Mouse (Mus musculus) stomach, embryonic 15.5 days (tissue): ENCODE results near the gene Olfr58. TPM values are rescaled to one million over a fixed set of nuclear protein-coding genes. Genes with fewer than 3 reads are reported as not detected.
"Not testable (repeated sequence)": the region's sequence is repeated elsewhere in the genome, so short reads cannot be mapped to it uniquely, and the experiment has no call there.

Source experiments
- ATAC-seq: fragments of 200-750 bp; cut with Nextera tagmentation; 2 replicates; pipeline ENCODE4 v1.8.0; 2017; ENCODE audit warnings: low read depth, moderate number of reproducible peaks, moderate TSS enrichment; ENCODE audit not compliant: insufficient read depth, low FRiP score
- H3K27ac ChIP-seq: fragments of 300-500 bp; sonication (generic); 2 replicates; pipeline ENCODE4 v1.5.1; 2015; ENCODE audit warnings: mild to moderate bottlenecking, inconsistent platforms
- H3K27me3 ChIP-seq: fragments of 300-500 bp; sonication (generic); replicated peaks from 2 replicates; pipeline ENCODE4 v1.6.1; 2015; ENCODE audit warnings: inconsistent platforms
- H3K36me3 ChIP-seq: fragments of 300-500 bp; sonication (generic); 2 replicates; pipeline ENCODE4 v1.6.1; 2015; ENCODE audit warnings: inconsistent platforms
- H3K4me1 ChIP-seq: fragments of 300-500 bp; sonication (generic); 2 replicates; pipeline ENCODE4 v1.6.1; 2015; ENCODE audit warnings: inconsistent platforms
- H3K4me2 ChIP-seq: fragments of 300-500 bp; sonication (generic); 2 replicates; pipeline ENCODE4 v1.6.1; 2015; ENCODE audit warnings: mild to moderate bottlenecking, inconsistent platforms
- H3K4me3 ChIP-seq: fragments of 300-500 bp; sonication (generic); replicated peaks from 2 replicates; pipeline ENCODE4 v1.5.1; 2015; ENCODE audit warnings: inconsistent platforms
- H3K9ac ChIP-seq: fragments of 300-500 bp; sonication (generic); 2 replicates; pipeline ENCODE4 v1.6.1; 2015; ENCODE audit warnings: inconsistent platforms
- H3K9me3 ChIP-seq: fragments of 300-500 bp; sonication (generic); 2 replicates; pipeline ENCODE4 v1.6.1; 2016; ENCODE audit warnings: inconsistent platforms
- WGBS: fragments of 180-500 bp; shearing (Covaris S2); methylation state at CpG from one replicate; pipeline ENCODE4 v1.1.7; 2015; 5-methylcytosine and 5-hydroxymethylcytosine counted together
- polyA plus RNA-seq: library from polyadenylated mRNA; unstranded; fragments of >200 nt; fragmentation: Nextera tagmentation; extraction: Ambion mirVana; gene quantifications from 2 replicates; pipeline ENCODE4 v1.2.1, GENCODE M21; 2015

The Olfr58 gene
- not detected in 2 replicates for polyA plus RNA-seq

GRCm38 (mm10) chr9:19779983-19780382 lies at the start of gene Olfr58:
Gene Olfr58 (plus strand): TSS chr9:19780283.
- Histone ChIP-seq H3K4me2 (no peak within 1 kb of the TSS), H3K36me3 (no peaks in the 10 kb centered on the region), H3K4me1 (no peaks in the 10 kb centered on the region), H3K9ac (no peak within 1 kb of the TSS), H3K9me3 (no peaks in the 10 kb centered on the region), H3K4me3 (no peak within 1 kb of the TSS), H3K27me3 (no peaks in the 10 kb centered on the region), H3K27ac (no peak within 1 kb of the TSS)
- no peak for ATAC-seq

- Histone ChIP-seq H3K27ac (no peak overlapping the region), H3K27me3 (no peaks in the 10 kb centered on the region), H3K4me1 (no peaks in the 10 kb centered on the region), H3K9ac (no peak overlapping the region), H3K4me2 (no peak overlapping the region), H3K9me3 (no peaks in the 10 kb centered on the region; the same call in none of the 2 replicates), H3K4me3 (no peak overlapping the region), H3K36me3 (no peaks in the 10 kb centered on the region)
- ATAC-seq = no peak
- WGBS = 86% methylated on average over 14 of the region's 14 CpGs
These were observed 10.9 kb upstream of the Olfr58 start for GRCm38 (mm10) chr9:19769136-19769535.

GRCm38 (mm10) chr9:19769701-19770100 lies 10.4 kb upstream of the Olfr58 start:
- Histone ChIP-seq H3K4me2 (no peak overlapping the region), H3K27ac (no peak overlapping the region), H3K9ac (no peak overlapping the region), H3K4me3 (no peak overlapping the region), H3K36me3 (no peaks in the 10 kb centered on the region), H3K4me1 (no peaks in the 10 kb centered on the region), H3K27me3 (no peaks in the 10 kb centered on the region), H3K9me3 (no peaks in the 10 kb centered on the region; the same call in none of the 2 replicates)
- 93% methylated on average over 14 of the region's 14 CpGs for WGBS
- no peak for ATAC-seq

- Histone ChIP-seq H3K4me2 (no peak overlapping the region), H3K9ac (no peak overlapping the region), H3K9me3 (no peaks in the 10 kb centered on the region), H3K4me1 (no peaks in the 10 kb centered on the region), H3K27ac (no peak overlapping the region), H3K36me3 (no peaks in the 10 kb centered on the region), H3K4me3 (no peak overlapping the region), H3K27me3 (no peaks in the 10 kb centered on the region)
- 68% methylated on average over 1 of the region's 1 CpGs for WGBS
- ATAC-seq = no peak
These were observed 22.9 kb downstream of the Olfr58 start for GRCm38 (mm10) chr9:19803000-19803399.

GRCm38 (mm10) chr9:19804606-19805005 lies 24.5 kb downstream of the Olfr58 start, which contains the start of gene Olfr859:
Gene Olfr859 (plus strand): TSS chr9:19804906.
- ATAC-seq, H3K4me2 ChIP-seq, H3K36me3 ChIP-seq, H3K9me3 ChIP-seq, H3K27me3 ChIP-seq, H3K27ac ChIP-seq, H3K9ac ChIP-seq, H3K4me3 ChIP-seq, H3K4me1 ChIP-seq: not testable (repeated sequence)
- 73% methylated on average over 1 of the region's 1 CpGs for WGBS

Other genes starting within 250 kb of the Olfr58 start
- gene Olfr853, start 239.2 kb upstream of the Olfr58 start, polyA plus RNA-seq = not detected in 2 replicates
- not detected in 2 replicates for gene Olfr854, start 212.9 kb upstream of the Olfr58 start, polyA plus RNA-seq
- gene Olfr855, start 197.7 kb upstream of the Olfr58 start, polyA plus RNA-seq = not detected in 2 replicates
- 23.1 and 24.6 TPM in 2 replicates for gene Zfp317, start 158.2 kb upstream of the Olfr58 start, polyA plus RNA-seq
- not detected in 2 replicates for gene Olfr857, start 70.8 kb upstream of the Olfr58 start, polyA plus RNA-seq
- gene Olfr859, start 24.6 kb downstream of the Olfr58 start, polyA plus RNA-seq = not detected in 2 replicates
- not detected in 2 replicates for gene Olfr860, start 69.5 kb downstream of the Olfr58 start, polyA plus RNA-seq
- gene Olfr862, start 107.7 kb downstream of the Olfr58 start, polyA plus RNA-seq = not detected in 2 replicates
- 0.27 and 0.32 TPM in 2 replicates for gene Olfr77, start 136.6 kb downstream of the Olfr58 start, polyA plus RNA-seq
- not detected in 2 replicates for gene Olfr866, start 247.8 kb downstream of the Olfr58 start, polyA plus RNA-seq